Mouse (Mus musculus) heart, postnatal 0 days (tissue): ENCODE measurements around the gene Klf4. TPM values are rescaled to one million over a fixed set of nuclear protein-coding genes. Genes with fewer than 3 reads are reported as not detected.

Source experiments
- ATAC-seq: fragments of 200-750 bp; cut with Nextera tagmentation; 2 replicates; pipeline ENCODE4 v1.8.0; 2017; ENCODE audit warnings: low read depth, moderate number of reproducible peaks, moderate library complexity; ENCODE audit not compliant: insufficient read depth
- DNase-seq: peaks from one replicate; pipeline ENCODE4 v3.0.0-alpha.2; 2016; ENCODE audit warnings: low spot score
- H3K27ac ChIP-seq: fragments of 300-500 bp; sonication (generic); 2 replicates; pipeline ENCODE4 v1.5.1; 2014; ENCODE audit warnings: low read depth, mild to moderate bottlenecking
- H3K27me3 ChIP-seq: fragments of 300-500 bp; sonication (generic); 2 replicates; pipeline ENCODE4 v1.6.1; 2014; ENCODE audit warnings: low read length, mixed read lengths; ENCODE audit not compliant: control insufficient read depth, insufficient read depth
- H3K36me3 ChIP-seq: fragments of 300-500 bp; sonication (generic); replicated peaks from 2 replicates; pipeline ENCODE4 v1.6.1; 2014; ENCODE audit warnings: low read length, mixed read lengths; ENCODE audit not compliant: control insufficient read depth, insufficient read depth
- H3K4me1 ChIP-seq: fragments of 300-500 bp; sonication (generic); 2 replicates; pipeline ENCODE4 v1.6.1; 2014; ENCODE audit warnings: antibody characterized with exemption; ENCODE audit not compliant: control insufficient read depth, insufficient read depth
- H3K4me2 ChIP-seq: fragments of 300-500 bp; sonication (generic); 2 replicates; pipeline ENCODE4 v1.6.1; 2014; ENCODE audit warnings: low read depth, mild to moderate bottlenecking, low read length, moderate library complexity
- H3K4me3 ChIP-seq: fragments of 300-500 bp; sonication (generic); 2 replicates; pipeline ENCODE4 v1.5.1; 2014; ENCODE audit warnings: low read depth, low read length
- H3K9ac ChIP-seq: fragments of 300-500 bp; sonication (generic); replicated peaks from 2 replicates; pipeline ENCODE4 v1.6.1; 2014; ENCODE audit warnings: low read depth, low read length, mixed read lengths
- H3K9me3 ChIP-seq: fragments of 300-500 bp; sonication (generic); replicated peaks from 2 replicates; pipeline ENCODE4 v1.6.1; 2016; ENCODE audit warnings: low read length; ENCODE audit not compliant: control insufficient read depth
- CTCF ChIP-seq: IDR thresholded peaks from 2 replicates; pipeline ENCODE4 v1.5.1; 2016; ENCODE audit warnings: antibody characterized with exemption, control low read depth, low read depth
- EP300 ChIP-seq: IDR thresholded peaks from 2 replicates; pipeline ENCODE4 v1.6.1; 2016; ENCODE audit warnings: antibody characterized with exemption, low read depth
- WGBS: fragments of 180-500 bp; shearing (Covaris S2); extraction: QIAGEN DNeasy Blood & Tissue Kit; methylation state at CpG from one replicate; pipeline ENCODE4 v1.1.7; 2014; 5-methylcytosine and 5-hydroxymethylcytosine counted together
- polyA plus RNA-seq: library from polyadenylated mRNA; unstranded; fragments of >200 nt; fragmentation: Nextera tagmentation; extraction: Ambion mirVana; gene quantifications from 2 replicates; pipeline ENCODE4 v1.2.1, GENCODE M21; 2015
- total RNA-seq: library from RNA; depleted of rRNA; stranded (reverse); fragments of >200 nt; gene quantifications from 2 replicates; pipeline ENCODE4 v1.2.3, GENCODE M21; 2014; ENCODE audit warnings: low replicate concordance

The Klf4 gene
- total and polyA plus RNA-seq, 2 experiments from 2014 or later = 6.5 to 17.9 TPM

DNA sequence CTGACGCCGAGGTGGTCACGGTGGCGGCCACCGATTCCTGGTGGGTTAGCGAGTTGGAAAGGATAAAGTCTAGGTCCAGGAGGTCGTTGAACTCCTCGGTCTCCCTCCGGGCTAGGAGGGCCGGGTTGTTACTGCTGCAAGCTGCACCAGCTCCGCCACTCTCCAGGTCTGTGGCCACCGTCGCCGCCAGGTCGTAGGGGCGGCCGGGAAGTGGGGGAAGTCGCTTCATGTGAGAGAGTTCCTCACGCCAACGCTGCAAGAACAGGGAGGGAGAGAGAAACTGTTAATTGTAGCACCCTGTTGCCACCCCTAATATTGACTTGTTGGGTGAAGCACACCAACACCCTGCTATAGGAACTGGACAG is 1.6 kb downstream of the Klf4 start:
- TF ChIP-seq CTCF = no peak
- no peak for TF ChIP-seq EP300
- H3K4me3 ChIP-seq = peak overlapping the region; percentile 69
- DNase-seq (no peak), ATAC-seq (no peak)
- H3K27ac ChIP-seq = peak overlapping the region; percentile 36
- H3K36me3 ChIP-seq = no peaks in the 10 kb centered on the region
- under 1% methylated on average over 20 of the region's 20 CpGs for WGBS
- H3K4me2 ChIP-seq = peak overlapping the region; percentile 87
- peak overlapping the region; percentile 76 for H3K9ac ChIP-seq
- no peaks in the 10 kb centered on the region for H3K27me3 ChIP-seq
- no peaks in the 10 kb centered on the region for H3K9me3 ChIP-seq
- 0 out of 2 replicates have a peak, but pooled peaks cover 8% of the 10 kb centered on the region for H3K4me1 ChIP-seq

DNA sequence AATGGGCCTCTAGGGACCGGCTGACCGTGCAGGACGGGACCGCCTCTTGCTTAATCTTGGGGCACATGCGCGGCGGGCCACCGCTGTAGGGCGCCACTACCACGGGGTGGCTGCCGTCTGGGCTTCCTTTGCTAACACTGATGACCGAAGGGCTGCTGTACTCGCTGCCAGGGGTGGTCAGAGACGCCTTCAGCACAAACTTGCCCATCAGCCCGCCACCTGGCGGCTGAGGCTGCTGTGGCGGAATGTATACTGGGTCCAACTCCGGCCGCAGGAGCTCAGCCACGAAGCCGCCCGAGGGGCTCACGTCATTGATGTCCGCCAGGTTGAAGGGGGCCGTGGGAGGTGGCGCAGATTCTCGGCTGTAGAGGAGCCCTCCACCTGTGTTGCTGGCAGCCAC is 2.0 kb downstream of the Klf4 start:
- TF ChIP-seq EP300 (no peak), CTCF (peak; percentile 80)
- no peaks in the 10 kb centered on the region for H3K9me3 ChIP-seq
- no peaks in the 10 kb centered on the region for H3K27me3 ChIP-seq
- peak overlapping the region; percentile 76 for H3K9ac ChIP-seq
- peak overlapping the region; percentile 36; the same call in 1 of the 2 replicates for H3K27ac ChIP-seq
- H3K36me3 ChIP-seq = no peaks in the 10 kb centered on the region
- 0 out of 2 replicates have a peak, but pooled peaks cover 8% of the 10 kb centered on the region for H3K4me1 ChIP-seq
- H3K4me2 ChIP-seq = peak overlapping the region; percentile 87
- H3K4me3 ChIP-seq = peak overlapping the region; percentile 69
- WGBS = under 1% methylated on average over 26 of the region's 27 CpGs
- ATAC-seq (peak; percentile 34), DNase-seq (peak; percentile 87)

DNA sequence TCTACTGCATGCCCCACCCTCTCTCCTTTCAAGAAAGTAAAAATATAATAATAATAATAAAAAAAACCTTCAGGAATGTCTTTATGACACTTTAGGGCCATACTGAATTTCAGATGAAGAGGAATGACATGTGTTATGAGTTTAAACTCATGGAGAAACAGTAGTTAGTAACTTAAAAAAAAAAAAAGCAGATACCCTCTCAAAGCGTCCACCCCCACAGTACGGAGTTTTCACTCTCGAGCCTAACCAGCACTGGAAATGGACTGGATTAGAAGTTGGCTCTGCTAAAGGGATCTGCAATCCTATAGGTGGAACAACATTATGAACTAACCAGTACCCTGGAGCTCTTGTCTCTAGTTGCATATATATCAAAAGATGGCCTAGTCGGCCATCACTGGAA is 3.9 kb downstream of the Klf4 start:
- Histone ChIP-seq H3K4me1 (0 out of 2 replicates have a peak, but pooled peaks cover 8% of the 10 kb centered on the region), H3K9ac (no peak overlapping the region), H3K9me3 (no peaks in the 10 kb centered on the region), H3K4me2 (peak overlapping the region; percentile 16; the same call in 1 of the 2 replicates), H3K27me3 (no peaks in the 10 kb centered on the region), H3K27ac (no peak overlapping the region), H3K4me3 (no peak overlapping the region), H3K36me3 (no peaks in the 10 kb centered on the region)
- WGBS = 86% methylated on average over 3 of the region's 4 CpGs
- no peak for DNase-seq
- no peak for ATAC-seq
- TF ChIP-seq EP300 = no peak
- TF ChIP-seq CTCF = no peak

DNA sequence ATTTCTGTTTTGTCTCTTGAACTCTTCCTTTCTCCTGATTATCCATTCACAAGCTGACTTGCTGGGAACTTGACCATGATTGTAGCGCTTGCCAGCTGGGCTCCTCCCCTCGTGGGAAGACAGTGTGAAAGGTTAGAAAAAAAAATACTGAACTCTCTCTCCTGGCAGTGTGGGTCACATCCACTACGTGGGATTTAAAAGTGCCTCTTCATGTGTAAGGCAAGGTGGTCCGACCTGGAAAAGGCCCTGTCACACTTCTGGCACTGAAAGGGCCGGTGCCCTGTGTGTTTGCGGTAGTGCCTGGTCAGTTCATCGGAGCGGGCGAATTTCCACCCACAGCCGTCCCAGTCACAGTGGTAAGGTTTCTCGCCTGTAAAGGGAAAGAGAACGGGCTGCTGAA is 4.3 kb downstream of the Klf4 start:
- Histone ChIP-seq H3K27me3 (no peaks in the 10 kb centered on the region), H3K9me3 (no peaks in the 10 kb centered on the region), H3K27ac (no peak overlapping the region), H3K4me2 (peak overlapping the region; percentile 16; the same call in 1 of the 2 replicates), H3K9ac (no peak overlapping the region), H3K4me1 (0 out of 2 replicates have a peak, but pooled peaks cover 8% of the 10 kb centered on the region), H3K36me3 (no peaks in the 10 kb centered on the region), H3K4me3 (no peak overlapping the region)
- no peak for ATAC-seq
- 83% methylated on average over 12 of the region's 12 CpGs for WGBS
- TF ChIP-seq CTCF (no peak), EP300 (no peak)
- no peak for DNase-seq

DNA sequence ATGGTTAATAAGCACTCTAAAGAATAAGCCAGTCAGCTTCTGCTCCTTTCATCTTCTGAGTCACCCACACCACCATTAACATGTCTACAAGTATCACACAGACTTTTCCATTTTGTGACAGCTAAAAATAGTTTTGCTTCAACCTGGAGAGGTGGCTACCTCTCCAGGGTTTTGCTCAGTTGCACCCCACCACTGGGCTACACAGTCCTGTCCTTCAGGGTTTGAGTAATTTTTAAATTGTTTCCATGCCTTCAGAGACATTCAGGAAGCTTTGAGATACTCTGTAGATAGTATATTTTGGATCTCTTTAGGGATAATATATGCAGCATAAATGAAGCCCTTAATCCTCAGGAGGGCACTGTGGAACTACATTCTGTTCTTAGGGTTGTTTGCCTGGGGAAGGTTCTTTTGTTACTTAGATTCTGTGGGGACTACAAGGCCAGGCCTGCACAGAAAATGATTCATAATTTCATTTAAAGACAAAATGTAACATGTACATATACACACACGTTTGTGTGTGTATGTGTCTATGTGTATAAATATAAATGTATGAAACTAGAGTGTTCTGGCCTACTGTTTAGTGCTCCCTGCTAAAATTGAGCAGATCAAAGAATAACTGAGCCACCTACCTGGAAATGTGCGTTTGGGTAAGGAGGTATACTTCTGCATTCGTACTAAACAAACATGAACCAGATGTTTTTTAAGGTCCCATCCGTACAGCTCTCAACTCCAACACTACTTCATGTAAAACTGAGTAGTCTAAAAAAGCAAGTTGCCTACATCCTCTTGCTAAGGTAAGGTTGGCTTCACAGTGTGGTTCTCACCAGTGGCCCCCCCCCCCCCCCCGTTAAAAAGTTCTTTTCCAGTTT is 5.8 kb downstream of the Klf4 start:
- no peak overlapping the region for H3K27ac ChIP-seq
- 0 out of 2 replicates have a peak, but pooled peaks cover 8% of the 10 kb centered on the region for H3K4me1 ChIP-seq
- no peak overlapping the region for H3K4me2 ChIP-seq
- DNase-seq (peak; percentile 48), ATAC-seq (no peak)
- no peak overlapping the region for H3K4me3 ChIP-seq
- H3K9me3 ChIP-seq = no peaks in the 10 kb centered on the region
- WGBS = 68% methylated on average over 5 of the region's 5 CpGs
- H3K9ac ChIP-seq = no peak overlapping the region
- TF ChIP-seq CTCF = peak; percentile 60
- TF ChIP-seq EP300 = no peak
- H3K27me3 ChIP-seq = no peaks in the 10 kb centered on the region; the same call in 1 of the 2 replicates
- H3K36me3 ChIP-seq = no peaks in the 10 kb centered on the region

DNA sequence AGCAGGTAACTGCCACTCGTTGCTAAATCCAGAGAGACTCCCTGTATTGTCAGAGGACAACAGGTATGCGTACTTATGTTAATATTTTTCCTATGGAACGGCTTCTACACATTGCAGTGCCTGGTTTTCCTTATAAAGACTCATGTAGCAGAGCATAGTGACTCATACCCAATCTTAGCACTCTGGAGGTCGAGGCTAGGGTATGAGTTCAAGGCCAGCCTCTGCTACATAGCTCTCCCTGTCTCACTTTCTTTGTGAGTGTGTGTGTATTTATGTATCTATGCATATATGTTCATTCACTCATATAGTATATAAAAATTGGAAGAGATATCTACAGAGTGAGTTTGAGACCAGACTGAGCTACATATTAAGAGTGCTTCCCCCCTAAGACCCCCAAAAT is 8.3 kb downstream of the Klf4 start:
- H3K36me3 ChIP-seq = no peaks in the 10 kb centered on the region
- no peaks in the 10 kb centered on the region; the same call in 1 of the 2 replicates for H3K27me3 ChIP-seq
- no peak overlapping the region for H3K4me3 ChIP-seq
- no peak overlapping the region for H3K27ac ChIP-seq
- TF ChIP-seq EP300 = no peak
- no peak for TF ChIP-seq CTCF
- no peak overlapping the region for H3K9ac ChIP-seq
- 65% methylated on average over 4 of the region's 4 CpGs for WGBS
- DNase-seq (no peak), ATAC-seq (no peak)
- no peaks in the 10 kb centered on the region for H3K9me3 ChIP-seq
- no peak overlapping the region for H3K4me2 ChIP-seq
- H3K4me1 ChIP-seq = no peaks in the 10 kb centered on the region
